Mouse (Mus musculus) forebrain, embryonic 16.5 days (tissue): Measurements from ENCODE around the gene Gm3336. TPM values are rescaled to one million over a fixed set of nuclear protein-coding genes. Genes with fewer than 3 reads are reported as not detected.

Experiments used
- ATAC-seq: fragments of 200-750 bp; cut with Nextera tagmentation; 2 replicates; pipeline ENCODE4 v1.8.0; 2017; ENCODE audit warnings: mild to moderate bottlenecking, moderate library complexity
- H3K27ac ChIP-seq: fragments of 300-500 bp; sonication (generic); 2 replicates; pipeline ENCODE4 v1.5.1; 2014; ENCODE audit warnings: low read length, control low read depth
- H3K27me3 ChIP-seq: fragments of 300-500 bp; sonication (generic); replicated peaks from 2 replicates; pipeline ENCODE4 v1.6.1; 2014; ENCODE audit warnings: low read length; ENCODE audit not compliant: control insufficient read depth, insufficient read depth
- H3K36me3 ChIP-seq: fragments of 300-500 bp; sonication (generic); 2 replicates; pipeline ENCODE4 v1.6.1; 2014; ENCODE audit not compliant: control insufficient read depth, insufficient read depth
- H3K4me1 ChIP-seq: fragments of 300-500 bp; sonication (generic); replicated peaks from 2 replicates; pipeline ENCODE4 v1.6.1; 2014; ENCODE audit warnings: low read length; ENCODE audit not compliant: control insufficient read depth, insufficient read depth
- H3K4me2 ChIP-seq: fragments of 300-500 bp; sonication (generic); 2 replicates; pipeline ENCODE4 v1.6.1; 2014; ENCODE audit warnings: mild to moderate bottlenecking, low read length, control low read depth
- H3K4me3 ChIP-seq: fragments of 300-500 bp; sonication (generic); replicated peaks from 2 replicates; pipeline ENCODE4 v1.5.1; 2014; ENCODE audit warnings: mild to moderate bottlenecking, low read length, control low read depth
- H3K9ac ChIP-seq: fragments of 300-500 bp; sonication (generic); replicated peaks from 2 replicates; pipeline ENCODE4 v1.6.1; 2014; ENCODE audit warnings: low read depth, low read length, control low read depth
- H3K9me3 ChIP-seq: fragments of 300-500 bp; sonication (generic); 2 replicates; pipeline ENCODE4 v1.6.1; 2016; ENCODE audit warnings: low read length; ENCODE audit not compliant: control insufficient read depth
- WGBS: fragments of 180-500 bp; shearing (Covaris S2); extraction: QIAGEN DNeasy Blood & Tissue Kit; methylation state at CpG from one replicate; pipeline ENCODE4 v1.1.7; 2014; 5-methylcytosine and 5-hydroxymethylcytosine counted together
- polyA plus RNA-seq: library from polyadenylated mRNA; unstranded; fragments of >200 nt; fragmentation: Nextera tagmentation; extraction: Ambion mirVana; gene quantifications from 2 replicates; pipeline ENCODE4 v1.2.1, GENCODE M21; 2015

Gene Gm3336
- polyA plus RNA-seq, 1 experiment from 2014 or later, result not detected

DNA sequence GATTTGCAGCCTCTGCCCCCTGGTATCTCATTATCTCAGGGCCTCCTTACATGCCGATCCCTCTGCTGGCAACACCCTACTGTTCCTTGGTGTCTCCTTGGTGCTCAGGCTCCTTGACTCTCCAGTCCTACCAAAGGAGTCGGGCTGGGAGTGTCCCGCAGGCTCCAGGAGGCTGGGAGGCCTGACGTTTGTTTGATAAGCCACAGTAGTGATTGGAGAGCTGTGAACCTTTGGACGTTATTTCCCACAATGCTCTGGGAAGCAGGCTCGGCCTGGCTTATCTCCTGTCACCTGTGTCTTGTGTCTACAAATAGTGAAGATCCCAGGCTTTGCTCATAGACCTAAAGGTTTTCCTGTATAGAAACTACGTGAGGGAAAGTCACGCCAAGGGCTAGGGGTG, 45.7 kb downstream of the Gm3336 start:
- 85% methylated on average over 8 of the region's 8 CpGs for WGBS
- H3K9ac ChIP-seq, result no peak overlapping the region
- H3K4me3 ChIP-seq, result no peak overlapping the region
- no peaks in the 10 kb centered on the region for H3K27me3 ChIP-seq
- no peaks in the 10 kb centered on the region for H3K9me3 ChIP-seq
- ATAC-seq, result no peak
- peaks cover 15% of the 10 kb centered on the region for H3K36me3 ChIP-seq
- H3K4me2 ChIP-seq, result no peak overlapping the region
- no peak overlapping the region for H3K27ac ChIP-seq
- H3K4me1 ChIP-seq, result peaks cover 32% of the 10 kb centered on the region

DNA sequence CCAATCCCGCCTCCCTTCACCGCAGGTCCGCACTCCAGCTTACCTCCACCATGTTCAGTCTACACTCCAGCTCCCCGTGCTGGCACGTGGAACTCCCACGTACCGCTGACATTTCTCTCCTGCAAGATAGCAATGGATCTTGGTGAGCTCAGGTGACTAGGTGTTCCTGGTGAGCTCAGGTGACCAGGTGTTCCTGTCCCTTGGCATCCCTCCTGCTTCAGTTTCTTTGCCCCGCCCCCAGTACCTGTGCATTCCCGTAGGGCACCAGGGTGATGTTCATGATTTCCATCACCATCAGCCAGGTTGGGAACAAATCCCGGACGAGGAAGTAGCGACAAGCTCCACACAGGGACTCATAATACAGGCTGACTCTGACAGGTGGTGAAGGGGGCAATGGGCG, 46.3 kb downstream of the Gm3336 start:
- no peaks in the 10 kb centered on the region for H3K9me3 ChIP-seq
- ATAC-seq, result no peak
- H3K4me3 ChIP-seq, result no peak overlapping the region
- no peak overlapping the region for H3K27ac ChIP-seq
- peaks cover 17% of the 10 kb centered on the region for H3K36me3 ChIP-seq
- no peak overlapping the region for H3K4me2 ChIP-seq
- H3K27me3 ChIP-seq, result no peaks in the 10 kb centered on the region
- WGBS, result 95% methylated on average over 13 of the region's 13 CpGs
- H3K9ac ChIP-seq, result no peak overlapping the region
- peaks cover 25% of the 10 kb centered on the region for H3K4me1 ChIP-seq

DNA sequence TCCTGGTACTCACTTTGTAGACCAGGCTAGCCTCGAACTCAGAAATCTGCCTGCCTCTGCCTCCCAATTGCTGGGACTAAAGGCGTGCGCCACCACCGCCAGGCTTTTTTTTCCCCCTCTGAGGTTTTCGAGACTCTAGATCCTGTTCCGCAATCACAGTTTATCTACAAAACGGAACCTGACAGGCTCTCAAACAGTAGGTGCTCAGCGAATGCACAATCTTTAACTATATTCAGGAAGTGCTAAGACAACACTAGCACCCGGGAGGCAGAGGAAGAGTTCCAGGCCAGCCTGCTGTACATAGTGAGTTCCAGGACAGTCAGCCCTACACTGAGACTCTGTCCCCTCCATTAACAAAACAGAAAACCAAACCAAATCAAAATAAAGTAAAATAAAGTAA, 47.0 kb downstream of the Gm3336 start:
- Histone ChIP-seq H3K4me3 (no peak overlapping the region; the same call in 1 of the 2 replicates), H3K27me3 (no peaks in the 10 kb centered on the region), H3K4me1 (peaks cover 19% of the 10 kb centered on the region), H3K9me3 (no peaks in the 10 kb centered on the region), H3K4me2 (no peak overlapping the region), H3K36me3 (peaks cover 17% of the 10 kb centered on the region), H3K9ac (no peak overlapping the region), H3K27ac (no peak overlapping the region)
- no peak for ATAC-seq
- WGBS, result 85% methylated on average over 9 of the region's 9 CpGs

DNA sequence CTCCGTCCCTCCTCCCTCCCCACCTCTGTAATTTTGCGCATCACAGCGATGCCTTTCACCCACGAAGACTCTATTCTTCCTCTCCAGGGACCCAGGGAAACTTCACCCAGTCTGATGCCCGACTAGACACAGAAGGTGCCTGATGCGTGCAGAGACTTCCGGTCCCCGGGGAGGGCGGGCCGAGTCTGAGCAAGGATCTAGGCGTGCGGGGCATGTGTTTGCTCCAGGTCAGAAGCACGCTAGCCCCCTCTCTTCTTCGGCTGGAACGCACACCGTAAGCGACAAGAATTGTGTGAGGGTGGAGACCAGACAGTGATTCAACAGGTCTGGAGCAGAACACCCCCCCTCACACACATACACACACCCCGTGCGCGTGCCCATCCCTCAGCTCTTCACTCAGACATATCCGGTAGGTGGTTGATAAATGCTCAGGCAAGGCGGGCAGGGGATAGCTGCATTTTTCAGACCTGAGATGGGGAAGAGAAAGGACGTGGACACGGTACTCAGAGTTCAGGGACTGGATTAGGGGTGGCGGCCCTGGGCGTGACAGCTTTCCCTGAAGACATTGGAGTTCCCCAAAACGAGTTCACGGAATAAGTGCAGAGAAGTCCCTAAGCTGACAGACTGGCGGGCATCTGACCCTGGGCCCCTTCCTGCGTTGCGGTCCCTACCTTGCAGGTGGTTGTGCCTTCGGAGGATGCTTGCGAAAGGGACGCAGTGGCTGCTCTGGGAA, 47.7 kb downstream of the Gm3336 start:
- no peaks in the 10 kb centered on the region for H3K9me3 ChIP-seq
- H3K4me2 ChIP-seq, result peak overlapping the region; percentile 43
- WGBS, result 2% methylated on average over 34 of the region's 34 CpGs
- peaks cover 18% of the 10 kb centered on the region for H3K4me1 ChIP-seq
- H3K27ac ChIP-seq, result no peak overlapping the region
- peaks cover 21% of the 10 kb centered on the region for H3K36me3 ChIP-seq
- H3K27me3 ChIP-seq, result no peaks in the 10 kb centered on the region
- peak overlapping the region; percentile 20 for H3K4me3 ChIP-seq
- ATAC-seq, result no peak
- peak overlapping the region; percentile 46 for H3K9ac ChIP-seq

DNA sequence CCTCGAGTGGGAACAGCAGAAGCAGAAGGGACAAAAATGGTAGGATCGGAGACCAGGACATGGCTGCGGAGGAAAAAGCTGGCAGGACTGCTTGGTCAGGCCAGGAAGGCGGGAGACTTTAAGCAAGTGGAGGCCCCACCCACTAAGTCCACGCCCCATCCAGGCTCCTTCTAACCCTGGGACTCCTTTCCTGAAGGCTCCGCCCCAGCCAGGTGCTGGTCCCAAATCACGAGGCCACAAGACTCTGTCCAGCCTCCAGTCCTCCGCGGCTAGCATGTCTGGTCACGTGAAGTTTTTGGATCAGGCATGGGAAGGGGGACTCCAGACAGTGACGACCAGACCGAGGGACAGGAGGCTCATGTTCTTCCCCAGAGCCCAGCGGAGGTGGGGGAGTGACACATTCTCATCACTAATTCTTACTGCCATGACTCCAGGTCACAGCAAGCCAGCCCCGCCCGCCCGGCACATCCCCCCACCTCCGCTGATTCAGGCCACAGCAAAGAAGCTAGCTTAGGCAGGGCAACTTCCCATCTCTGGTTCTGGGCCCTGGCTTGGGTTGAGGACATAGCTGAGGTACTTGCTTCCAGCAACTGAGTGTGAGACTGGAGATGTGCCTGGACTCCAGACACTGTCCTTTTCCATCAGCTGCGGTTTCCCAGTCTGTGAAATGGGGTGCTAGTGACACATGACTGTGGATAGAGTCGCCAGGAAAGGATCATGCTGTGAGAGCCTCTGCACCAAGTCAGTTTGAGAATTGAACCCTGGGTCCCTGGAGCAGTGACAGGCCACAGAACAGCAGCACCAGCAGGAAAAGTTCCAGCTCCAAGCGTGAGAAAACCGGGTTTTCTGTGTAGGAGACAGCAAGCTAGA, 48.5 kb downstream of the Gm3336 start:
- no peaks in the 10 kb centered on the region for H3K9me3 ChIP-seq
- H3K36me3 ChIP-seq, result peaks cover 28% of the 10 kb centered on the region
- ATAC-seq, result no peak
- peak overlapping the region; percentile 20 for H3K4me3 ChIP-seq
- H3K9ac ChIP-seq, result peak overlapping the region; percentile 46; the same call in 1 of the 2 replicates
- H3K27me3 ChIP-seq, result no peaks in the 10 kb centered on the region
- peaks cover 14% of the 10 kb centered on the region for H3K4me1 ChIP-seq
- peak overlapping the region; percentile 43 for H3K4me2 ChIP-seq
- no peak overlapping the region for H3K27ac ChIP-seq
- 9% methylated on average over 21 of the region's 21 CpGs for WGBS

DNA sequence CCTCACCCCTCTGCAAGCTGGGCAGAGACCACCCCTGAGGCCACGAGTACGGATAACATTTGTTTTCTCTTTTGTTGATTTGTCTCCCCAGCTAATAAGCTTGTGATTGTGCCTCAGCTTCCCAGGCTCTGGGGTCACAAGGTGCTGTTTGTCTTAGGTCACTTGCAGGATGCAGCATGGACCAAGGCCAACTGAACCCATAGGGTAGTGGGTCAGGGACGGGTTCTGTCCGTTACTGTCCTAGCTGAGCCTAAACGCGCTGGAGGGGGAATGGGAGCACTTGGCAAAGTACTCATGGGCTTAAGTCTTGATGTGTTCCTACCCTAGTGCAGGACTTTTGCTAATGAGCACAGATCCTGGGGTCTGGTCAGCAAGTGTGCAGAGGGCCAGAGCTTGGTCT, 49.2 kb downstream of the Gm3336 start:
- 79% methylated on average over 6 of the region's 6 CpGs for WGBS
- Histone ChIP-seq H3K4me3 (no peak overlapping the region), H3K27ac (no peak overlapping the region), H3K4me1 (peaks cover 16% of the 10 kb centered on the region), H3K36me3 (peaks cover 32% of the 10 kb centered on the region), H3K9ac (no peak overlapping the region), H3K9me3 (no peaks in the 10 kb centered on the region), H3K4me2 (no peak overlapping the region), H3K27me3 (no peaks in the 10 kb centered on the region)
- no peak for ATAC-seq

DNA sequence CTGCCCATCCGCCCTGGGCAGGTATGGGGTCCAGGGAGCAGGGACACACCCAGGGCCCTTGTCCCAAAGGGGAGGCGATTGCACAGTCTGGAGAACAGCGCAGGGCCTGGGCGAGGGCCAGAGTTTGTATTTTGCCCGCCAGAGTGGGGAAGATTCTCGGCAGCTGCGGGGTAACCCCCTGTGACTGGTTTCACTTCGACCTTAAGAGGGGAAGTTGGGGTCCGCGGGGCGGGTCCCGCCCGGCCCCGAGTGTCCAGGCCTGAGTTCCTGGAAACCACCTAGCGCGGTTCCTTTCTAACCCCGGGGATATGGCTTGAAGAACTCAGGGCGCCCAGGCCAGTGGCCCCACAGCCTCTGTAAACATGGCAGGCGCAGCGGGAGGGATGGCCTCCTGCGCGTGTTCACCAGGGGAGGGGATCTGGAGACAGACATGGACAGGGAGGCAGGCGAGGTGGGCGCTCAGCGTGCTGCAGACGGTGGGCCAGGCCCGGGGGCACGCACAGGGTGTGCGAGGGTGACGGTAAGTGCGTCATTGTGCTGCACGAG, 50.0 kb downstream of the Gm3336 start:
- Histone ChIP-seq H3K27ac (no peak overlapping the region), H3K36me3 (peaks cover 34% of the 10 kb centered on the region), H3K4me3 (no peak overlapping the region), H3K4me2 (no peak overlapping the region), H3K9me3 (no peaks in the 10 kb centered on the region), H3K9ac (no peak overlapping the region), H3K4me1 (peaks cover 24% of the 10 kb centered on the region), H3K27me3 (no peaks in the 10 kb centered on the region)
- ATAC-seq, result no peak
- WGBS, result 94% methylated on average over 32 of the region's 32 CpGs

DNA sequence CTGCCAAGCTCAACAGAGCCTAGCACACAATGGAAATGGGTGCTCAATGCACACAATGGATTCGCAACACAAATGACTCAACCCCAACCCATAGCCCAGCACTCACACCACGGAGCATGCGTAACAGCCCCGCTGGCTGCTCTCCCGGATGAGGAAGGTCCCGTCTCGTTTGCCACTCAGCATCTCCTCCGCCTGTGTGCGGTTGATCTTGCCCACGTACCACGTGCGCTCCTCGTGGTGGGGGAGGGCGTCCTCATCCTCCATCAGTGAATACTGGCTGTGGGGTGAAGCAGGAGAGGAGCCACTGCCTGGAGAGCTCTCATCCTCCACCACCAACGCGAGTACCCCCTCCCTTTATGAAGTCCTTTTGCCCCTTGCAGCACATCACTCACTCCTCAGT, 50.6 kb downstream of the Gm3336 start:
- H3K27me3 ChIP-seq, result no peaks in the 10 kb centered on the region
- 86% methylated on average over 16 of the region's 16 CpGs for WGBS
- peaks cover 34% of the 10 kb centered on the region for H3K36me3 ChIP-seq
- no peak overlapping the region for H3K4me3 ChIP-seq
- H3K9me3 ChIP-seq, result no peaks in the 10 kb centered on the region
- H3K4me1 ChIP-seq, result peaks cover 30% of the 10 kb centered on the region
- no peak overlapping the region for H3K4me2 ChIP-seq
- no peak overlapping the region for H3K9ac ChIP-seq
- peak; percentile 2 for ATAC-seq
- no peak overlapping the region for H3K27ac ChIP-seq

DNA sequence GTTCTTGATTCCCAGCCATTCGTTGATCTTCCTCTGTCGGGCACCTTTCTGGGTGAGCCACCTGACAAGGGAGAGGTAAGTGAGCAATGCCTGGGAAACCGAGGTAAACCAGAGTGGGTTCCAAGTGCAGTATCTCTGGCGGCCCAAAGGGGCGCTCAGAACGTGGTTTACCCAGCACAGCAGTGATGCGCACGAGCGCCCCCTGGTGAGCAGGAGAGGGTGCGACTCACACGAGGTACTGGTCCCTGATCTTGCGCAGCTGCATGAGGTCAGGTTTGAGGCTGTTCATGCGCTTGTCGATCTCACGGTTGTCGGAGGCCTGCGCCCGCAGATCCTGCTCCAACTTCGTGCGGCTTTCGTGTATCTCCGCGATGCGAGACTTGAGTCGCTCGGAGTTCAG, 51.0 kb downstream of the Gm3336 start:
- ATAC-seq, result peak; percentile 79
- no peak overlapping the region for H3K9ac ChIP-seq
- no peak overlapping the region for H3K4me3 ChIP-seq
- no peaks in the 10 kb centered on the region for H3K9me3 ChIP-seq
- H3K4me2 ChIP-seq, result no peak overlapping the region
- H3K27ac ChIP-seq, result no peak overlapping the region
- peaks cover 34% of the 10 kb centered on the region for H3K4me1 ChIP-seq
- H3K36me3 ChIP-seq, result peaks cover 34% of the 10 kb centered on the region
- no peaks in the 10 kb centered on the region for H3K27me3 ChIP-seq
- 4% methylated on average over 26 of the region's 26 CpGs for WGBS
